Mouse (Mus musculus) cerebellum, adult 9-10 months (tissue): ENCODE measurements around the gene Cstb.
"Not testable (repeated sequence)": the region's sequence is repeated elsewhere in the genome, so short reads cannot be mapped to it uniquely, and the experiment has no call there.

Experiments
- DNase-seq: peaks from one replicate; pipeline ENCODE4 v3.0.0; 2022

Gene Cstb

GRCm38 (mm10) chr10:78425181-78426041 lies at the start of gene Cstb:
Gene Cstb, plus strand, starts transcription at chr10:78425669.
- DNase-seq = peak; percentile 89

DNA sequence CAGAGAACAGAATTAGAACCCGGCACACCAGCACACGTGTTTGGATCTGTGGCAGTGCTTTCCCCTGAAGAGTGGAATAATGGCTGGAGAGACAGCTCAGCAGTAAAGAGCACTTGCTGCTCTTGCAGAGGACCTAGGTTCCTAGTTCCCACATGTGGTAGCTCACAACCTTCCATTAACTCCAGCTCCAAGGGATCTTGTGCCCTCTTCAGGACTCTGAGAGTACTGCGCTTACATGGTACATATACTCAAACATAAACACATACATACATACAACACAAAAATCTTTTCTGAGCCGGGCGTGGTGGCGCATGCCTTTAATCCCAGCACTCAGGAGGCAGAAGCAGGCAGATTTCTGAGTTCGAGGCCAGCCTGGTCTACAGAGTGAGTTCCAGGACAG lies 47.0 kb upstream of the Cstb start:
- DNase-seq = no peak

- DNase-seq = no peak
These were observed 41.9 kb upstream of the Cstb start for GRCm38 (mm10) chr10:78383567-78383966.

GRCm38 (mm10) chr10:78385520-78385919 lies 39.9 kb upstream of the Cstb start:
- DNase-seq = no peak

DNA sequence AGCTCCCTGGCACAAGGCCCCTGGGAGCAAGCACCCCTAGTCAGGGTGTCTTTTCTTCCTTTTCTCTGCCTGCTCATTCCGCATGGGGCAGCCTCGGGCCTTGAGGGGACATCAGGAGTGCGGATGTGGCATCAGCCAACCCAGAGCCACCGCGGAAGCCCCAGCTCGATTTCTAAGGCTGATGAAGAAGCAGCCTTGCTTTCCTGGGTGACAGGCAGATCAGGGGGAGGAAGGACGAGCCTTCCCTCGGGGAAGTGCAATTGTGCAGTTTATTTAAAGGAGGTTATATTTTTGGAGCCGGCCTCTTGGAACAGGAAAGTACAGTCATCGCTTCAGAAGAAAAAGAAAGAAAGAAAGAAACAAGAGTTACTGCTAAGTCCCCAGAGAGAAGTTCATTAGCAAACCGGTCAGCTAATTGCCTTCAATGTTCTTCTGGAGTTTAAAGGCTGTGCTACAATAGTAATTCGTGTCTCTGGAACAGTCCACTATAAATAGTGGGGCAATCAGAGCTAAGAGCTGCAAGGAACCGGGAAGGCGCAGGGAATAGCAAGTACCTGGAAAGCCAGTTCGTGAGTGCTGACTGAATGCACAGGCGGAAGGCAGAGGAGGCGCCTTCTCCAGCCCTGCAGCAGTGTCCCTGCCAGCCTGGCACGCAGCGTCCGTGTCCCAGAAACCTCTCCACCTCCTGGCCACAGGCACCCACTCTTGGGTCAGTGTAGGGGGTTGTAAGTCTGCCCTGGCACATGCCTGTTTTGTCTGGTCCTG lies 37.1 kb upstream of the Cstb start:
- no peak for DNase-seq

DNA sequence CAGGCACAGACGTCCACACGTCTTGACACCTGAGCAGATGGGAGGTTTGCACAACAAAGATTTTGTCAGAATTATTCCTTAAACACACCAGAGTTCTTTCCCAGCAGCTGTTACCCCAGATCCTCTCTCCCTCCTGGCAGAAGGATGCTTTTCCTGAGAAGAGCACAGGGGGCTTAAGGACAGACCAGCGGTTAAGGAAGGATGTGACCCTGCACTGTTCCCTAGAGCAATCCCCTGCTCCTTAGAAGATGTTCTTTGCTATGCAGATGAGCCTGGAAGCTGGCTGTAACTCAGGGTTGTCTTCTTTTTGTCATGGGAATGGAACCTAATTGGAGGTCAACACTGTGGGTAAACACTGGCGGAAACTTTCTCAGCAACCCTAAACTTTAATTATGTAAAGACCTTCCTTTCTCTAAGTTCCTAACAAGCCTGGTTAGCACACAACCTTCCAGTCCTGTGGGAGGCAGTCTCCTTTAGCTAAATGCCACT lies 34.4 kb upstream of the Cstb start:
- DNase-seq = no peak

DNA sequence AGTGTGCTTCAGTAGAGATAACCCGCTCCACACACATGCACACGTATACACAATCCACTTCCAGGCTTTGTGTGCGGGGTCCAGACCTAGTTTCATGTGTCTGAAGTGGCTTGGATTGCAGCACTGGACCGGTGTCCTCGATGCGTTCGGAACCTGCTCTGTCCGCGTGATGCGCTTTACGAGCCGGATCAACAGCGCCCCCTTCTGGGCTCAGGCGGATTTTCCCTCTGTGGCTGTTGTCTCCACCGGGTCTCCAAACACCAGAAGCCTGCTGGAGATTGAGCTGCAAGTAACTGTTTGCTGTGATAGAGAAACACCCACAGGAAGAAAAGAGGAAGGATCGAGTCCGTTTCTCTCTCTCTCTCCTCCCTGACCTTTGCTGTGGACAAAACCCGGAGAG lies 33.4 kb upstream of the Cstb start:
- peak; percentile 86 for DNase-seq

DNA sequence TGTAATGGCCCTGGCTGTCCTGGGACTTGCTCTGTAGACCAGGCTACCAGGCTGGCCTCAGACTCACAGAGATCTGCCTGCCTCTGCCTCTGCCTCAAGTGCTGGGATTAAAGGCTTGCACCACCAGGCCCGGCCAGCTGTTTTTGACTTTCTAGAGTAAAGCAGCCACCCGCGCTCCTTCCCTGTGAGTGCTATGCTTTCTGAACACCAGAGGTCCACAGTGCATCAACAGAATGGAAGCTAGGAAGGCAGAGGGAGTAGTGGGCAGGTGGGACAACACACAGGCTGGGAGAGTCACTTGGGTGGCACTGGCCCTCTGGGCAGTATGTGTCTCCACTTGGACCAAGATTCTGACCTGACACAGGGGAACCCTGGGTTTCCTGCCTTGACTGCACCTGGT lies 30.1 kb upstream of the Cstb start:
- DNase-seq = no peak

- peak; percentile 96 for DNase-seq
These were observed 29.4 kb upstream of the Cstb start for GRCm38 (mm10) chr10:78395819-78396624.

GRCm38 (mm10) chr10:78396625-78396885 lies 28.9 kb upstream of the Cstb start:
- DNase-seq = no peak

GRCm38 (mm10) chr10:78399090-78399657 lies 26.3 kb upstream of the Cstb start:
- DNase-seq = no peak

DNA sequence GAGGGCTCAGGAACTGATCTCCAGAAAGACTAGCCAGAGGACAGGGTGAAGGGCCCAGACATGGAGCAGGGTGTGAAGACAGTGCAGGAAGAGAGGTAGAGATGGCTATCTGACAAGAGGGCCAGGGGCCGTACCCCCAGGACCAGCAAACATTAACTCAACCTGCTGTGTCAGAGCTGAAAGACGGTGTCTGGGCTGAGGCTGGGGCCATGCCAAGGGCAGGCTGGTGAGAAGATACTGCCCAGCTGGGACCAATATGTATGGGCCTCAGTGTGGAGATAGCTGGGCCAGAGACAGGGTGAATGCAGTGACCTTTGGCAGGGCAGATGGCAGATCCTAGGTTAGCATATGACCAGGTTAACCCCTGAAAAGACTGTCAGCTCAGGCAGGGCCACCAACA lies 24.3 kb upstream of the Cstb start:
- DNase-seq = no peak

- no peak for DNase-seq
These were observed 23.1 kb upstream of the Cstb start for GRCm38 (mm10) chr10:78402301-78402922.

DNA sequence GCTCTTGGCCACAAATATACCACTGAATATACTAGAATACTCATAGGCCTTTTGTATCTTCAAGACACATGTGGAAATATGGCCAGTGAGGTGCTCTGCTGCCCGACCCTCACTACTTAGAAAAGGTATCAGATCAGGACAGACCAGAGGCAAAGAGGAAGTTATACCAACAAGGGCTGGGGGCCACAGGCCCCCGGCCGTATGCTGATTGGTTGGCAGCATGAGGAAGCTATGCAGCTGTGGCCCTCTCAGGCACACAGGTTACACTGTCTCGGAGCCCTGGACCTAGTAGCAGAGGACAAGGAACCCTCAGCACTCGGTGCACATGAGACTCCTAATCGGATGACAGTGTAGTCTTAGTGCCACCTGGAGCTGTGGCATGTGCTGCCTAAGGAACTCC lies 19.3 kb upstream of the Cstb start:
- no peak for DNase-seq

DNA sequence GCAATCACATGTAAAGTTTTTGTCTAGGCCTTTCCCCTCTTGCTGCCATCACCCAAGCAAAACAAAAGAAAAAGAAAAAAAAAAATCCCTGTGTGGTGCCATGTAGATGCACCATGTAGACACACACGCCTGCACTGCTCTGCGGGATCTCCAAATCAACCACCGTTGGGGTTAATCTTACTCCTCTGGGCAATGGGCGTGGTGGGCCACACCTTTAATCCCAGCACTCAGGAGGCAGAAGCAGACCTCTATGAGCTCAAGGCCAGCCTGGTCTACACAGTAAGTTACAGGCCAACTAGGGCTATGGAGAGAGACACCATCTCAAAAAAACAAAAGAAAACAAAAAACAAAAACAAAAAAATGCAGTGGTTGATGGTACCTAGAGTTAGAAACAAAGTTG lies 18.3 kb upstream of the Cstb start:
- DNase-seq = no peak

DNA sequence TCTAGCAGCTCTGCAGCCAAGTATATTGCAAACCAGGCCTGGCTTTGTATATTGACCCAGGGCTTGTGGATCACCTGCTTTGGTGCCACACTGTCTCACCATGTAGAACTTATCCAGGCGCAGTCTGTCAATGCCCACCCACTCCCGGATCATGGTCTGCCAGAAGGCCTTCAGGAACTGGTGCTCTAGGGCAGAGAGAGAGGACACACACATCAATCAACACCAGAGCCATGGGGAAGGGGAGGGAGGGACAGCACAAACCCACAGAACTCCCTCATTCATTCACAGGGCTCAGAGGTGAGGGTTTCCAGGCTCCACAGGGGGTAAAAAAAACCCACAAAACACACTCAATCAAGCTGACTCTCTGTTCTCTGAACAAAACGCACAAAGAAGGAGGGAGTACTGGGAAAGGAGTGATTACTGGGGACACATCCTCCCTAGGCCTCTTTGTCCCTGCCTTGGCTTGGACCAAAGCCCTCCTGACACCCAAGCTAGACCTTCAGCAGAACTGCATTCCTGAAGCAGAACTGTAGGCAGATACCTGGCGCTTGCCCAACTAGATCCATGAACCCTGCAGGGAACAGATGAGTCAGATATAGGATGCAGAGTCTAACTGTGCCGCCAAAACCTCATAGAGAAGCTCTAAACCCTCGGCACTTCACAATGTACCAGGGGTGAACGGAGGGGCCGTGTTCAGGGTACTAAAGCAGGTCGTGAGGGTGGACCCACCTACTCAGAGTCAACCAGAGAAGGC lies 16.3 kb upstream of the Cstb start:
- no peak for DNase-seq

DNA sequence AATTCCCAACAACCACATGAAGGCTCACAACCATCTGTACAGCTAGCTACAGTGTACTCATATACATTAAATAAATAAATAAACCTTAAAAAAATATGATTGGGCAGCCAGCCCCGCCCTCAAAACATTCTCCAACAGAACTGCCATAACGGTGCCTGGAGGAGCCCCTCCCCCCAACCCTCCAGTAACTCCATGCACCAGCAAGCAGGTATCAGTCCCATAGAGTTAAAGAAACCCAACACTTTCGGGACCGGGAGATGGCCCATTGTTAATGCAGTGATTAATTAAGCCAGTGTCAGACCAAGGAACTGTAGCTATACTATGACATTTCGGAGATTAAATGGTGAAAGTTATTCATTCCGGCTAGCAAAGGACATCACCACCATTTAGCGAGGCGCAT lies 13.6 kb upstream of the Cstb start:
- DNase-seq = peak; percentile 62

GRCm38 (mm10) chr10:78412319-78413151 lies 12.9 kb upstream of the Cstb start, which contains the start of gene Rrp1:
Gene Rrp1, minus strand, starts transcription at chr10:78413043.
- peak; percentile 98 for DNase-seq

DNA sequence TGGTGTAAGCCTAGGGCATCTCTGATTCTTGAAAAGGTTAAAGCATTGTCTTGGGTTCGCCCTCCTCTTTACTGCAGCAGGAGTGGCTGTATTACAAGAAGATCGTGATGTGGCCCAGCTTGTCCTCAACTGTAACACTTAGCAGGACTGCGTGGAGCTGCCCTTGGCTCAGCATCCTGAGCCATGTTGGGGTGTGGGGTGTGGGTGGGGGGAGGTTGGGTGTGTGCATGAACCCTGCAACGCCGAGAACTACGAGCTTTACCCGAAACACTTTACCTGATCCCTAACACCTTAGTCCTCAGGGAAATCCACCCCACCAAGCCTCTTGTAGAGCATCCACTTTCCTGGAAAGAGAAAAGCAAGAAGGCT lies 12.3 kb upstream of the Cstb start:
- peak; percentile 52 for DNase-seq

- not testable (repeated sequence) for DNase-seq
These were observed 10.5 kb upstream of the Cstb start for GRCm38 (mm10) chr10:78414936-78415335.

DNA sequence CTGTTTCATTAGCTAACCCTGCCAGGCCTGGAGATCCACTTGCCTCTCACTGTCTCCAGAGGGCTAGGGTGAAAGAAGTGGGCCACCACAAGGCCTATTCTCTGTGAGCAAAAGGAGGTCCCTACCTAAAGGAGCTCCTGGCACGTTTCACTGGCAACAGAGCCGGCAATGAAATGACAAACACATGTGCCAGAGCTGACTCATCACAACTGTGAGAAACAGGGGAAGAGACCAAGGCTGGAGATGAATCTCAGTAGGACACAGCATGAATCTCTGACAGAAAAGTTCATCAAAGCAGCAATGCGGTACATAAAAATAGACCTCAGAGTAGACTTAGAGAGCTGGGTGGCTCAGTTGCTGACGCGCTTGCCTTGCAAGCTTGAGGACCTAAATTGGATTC lies 7.6 kb upstream of the Cstb start:
- DNase-seq = no peak
